Mouse (Mus musculus): ENCODE measurements around the gene Nup93. TPM values are rescaled to one million over a fixed set of nuclear protein-coding genes. Genes with fewer than 3 reads are reported as not detected.

Nup93 gene
- polyA plus RNA-seq, 1 experiment: 18.8 TPM

DNA sequence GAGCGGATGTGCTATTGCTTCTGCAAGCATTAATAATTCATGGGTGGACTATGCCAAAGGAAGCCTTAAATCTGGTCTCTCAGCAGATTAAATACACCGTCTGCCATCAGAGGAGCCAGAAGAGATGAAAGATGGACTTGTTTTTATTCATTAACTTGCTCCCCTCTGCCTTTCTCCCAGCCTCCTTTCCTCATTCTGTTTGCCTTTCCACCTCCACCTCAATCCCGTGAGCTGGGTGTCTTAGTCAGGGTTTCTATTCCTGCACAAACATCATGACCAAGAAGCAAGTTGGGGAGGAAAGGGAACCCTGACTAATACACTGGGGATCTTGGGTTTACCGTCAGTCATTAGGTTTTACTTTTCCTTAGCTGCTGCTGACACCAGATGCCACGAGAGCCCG is 44.5 kb downstream of the Nup93 start:
- 91% methylated on average over 6 of the region's 6 CpGs for WGBS
- no peak for DNase-seq (ENCODE audit: low read depth, low spot score)

DNA sequence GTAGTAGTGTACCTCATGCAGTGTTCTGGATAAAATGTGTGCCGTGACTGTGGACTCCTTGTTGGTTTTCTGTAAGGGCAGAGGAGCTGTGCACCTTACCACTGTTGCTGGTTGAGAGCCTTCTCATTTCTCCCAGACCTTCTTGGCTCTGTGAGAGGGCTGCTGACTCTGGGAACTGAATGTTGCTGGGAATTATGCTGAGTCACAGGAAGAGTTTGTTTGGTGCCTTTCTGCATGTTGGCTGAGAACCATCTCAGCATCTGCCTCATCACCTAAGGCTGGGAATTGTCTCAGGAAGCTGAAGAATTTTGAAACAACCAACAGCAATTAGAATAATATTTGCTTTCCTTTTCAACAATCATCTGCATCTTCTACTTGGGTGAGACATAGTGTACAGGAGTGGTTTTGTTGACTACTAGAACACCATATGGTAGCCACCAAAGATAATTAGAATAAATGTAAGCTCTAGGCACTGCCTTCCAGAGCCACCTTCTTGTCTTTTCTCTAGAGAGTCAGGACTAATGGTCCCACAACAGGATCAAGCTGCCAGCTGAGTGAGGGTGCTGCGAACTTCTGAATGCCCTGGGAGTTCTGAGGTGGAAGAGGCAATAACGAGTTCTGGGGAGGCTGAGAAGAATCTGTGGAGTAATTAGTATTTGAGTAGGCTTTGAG is 48.4 kb downstream of the Nup93 start:
- no peak for DNase-seq (ENCODE audit: low read depth, low spot score)
- 75% methylated on average over 3 of the region's 3 CpGs for WGBS

GRCm38 (mm10) chr8:94266344-94267191 is 52.2 kb downstream of the Nup93 start:
- DNase-seq (ENCODE audit: low read depth, low spot score): no peak
- 51% methylated on average over 10 of the region's 10 CpGs for WGBS

GRCm38 (mm10) chr8:94268359-94268890 is 54.1 kb downstream of the Nup93 start:
- WGBS: 79% methylated on average over 3 of the region's 3 CpGs
- no peak for DNase-seq (ENCODE audit: low read depth, low spot score)

- DNase-seq (ENCODE audit: low read depth, low spot score): no peak
- 86% methylated on average over 7 of the region's 7 CpGs for WGBS
Observed at GRCm38 (mm10) chr8:94270309-94270708, 55.9 kb downstream of the Nup93 start.

DNA sequence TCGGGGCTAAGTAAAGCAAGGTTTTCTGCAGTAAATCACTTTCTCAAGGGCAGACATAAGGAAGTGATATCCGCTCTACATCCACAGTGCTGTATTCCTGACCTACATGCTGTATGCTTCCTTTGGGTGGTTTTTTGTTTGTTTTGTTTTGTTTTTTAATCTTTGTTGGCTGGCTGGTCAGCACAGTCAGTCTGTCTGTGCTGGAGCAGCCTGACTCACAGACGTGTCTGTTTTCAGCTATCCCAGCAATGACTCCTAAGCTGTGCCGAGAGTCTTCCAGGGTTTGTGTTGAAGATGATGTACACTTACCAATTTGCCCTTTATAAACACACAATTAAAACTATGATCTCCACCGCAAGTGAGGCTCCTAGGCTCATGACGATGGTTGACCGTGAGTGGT is 56.7 kb downstream of the Nup93 start:
- 66% methylated on average over 7 of the region's 7 CpGs for WGBS
- DNase-seq (ENCODE audit: low read depth, low spot score): no peak

DNA sequence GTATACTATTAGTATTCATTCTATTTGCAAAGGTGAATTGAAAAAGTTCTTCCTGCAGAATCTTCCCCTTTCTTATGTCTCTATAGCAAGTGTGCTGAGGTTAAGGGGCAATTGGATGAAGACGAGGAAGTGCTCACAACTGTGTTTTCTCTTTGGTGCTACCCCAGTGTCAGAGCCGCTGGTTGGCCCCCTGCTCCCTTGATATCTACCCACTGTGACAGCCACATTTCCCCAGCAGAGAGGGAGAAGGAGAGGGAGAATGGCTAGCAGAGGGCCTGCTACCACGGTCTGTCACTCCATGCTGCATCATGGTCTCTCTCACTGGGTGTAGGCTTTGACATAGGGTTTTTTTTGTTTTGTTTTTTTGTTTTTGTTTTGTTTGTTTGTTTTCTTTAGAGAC is 58.2 kb downstream of the Nup93 start:
- DNase-seq (ENCODE audit: low read depth, low spot score): no peak
- WGBS: 84% methylated on average over 3 of the region's 3 CpGs

DNA sequence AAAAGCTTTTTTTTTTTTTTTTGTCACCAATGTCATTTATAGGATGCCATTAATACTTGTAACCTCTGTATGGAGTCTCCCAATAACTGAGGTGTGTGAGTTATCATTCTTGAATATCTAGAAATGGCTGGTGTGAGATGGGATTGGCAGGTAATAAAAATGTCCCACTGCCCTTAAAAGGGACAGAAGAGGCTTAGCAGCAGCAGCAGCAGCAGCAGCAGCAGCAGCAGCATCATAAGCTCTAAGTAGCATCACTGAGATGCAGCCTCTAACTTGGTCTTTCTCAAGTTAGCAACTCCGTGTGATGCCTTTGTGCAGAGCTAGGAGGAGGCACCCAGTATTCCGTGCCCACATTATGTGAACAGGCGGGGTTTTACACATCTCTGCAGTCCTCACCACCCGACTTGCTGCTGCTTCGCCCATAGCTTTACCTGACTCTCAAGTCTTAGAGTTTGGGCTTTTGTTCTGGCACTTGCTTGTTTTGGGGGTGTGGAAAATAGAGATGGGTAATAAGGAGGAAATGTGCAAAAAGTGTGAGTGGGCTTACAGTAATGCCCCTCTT is 59.0 kb downstream of the Nup93 start:
- WGBS: 82% methylated on average over 5 of the region's 5 CpGs

GRCm38 (mm10) chr8:94274030-94274429 is 59.7 kb downstream of the Nup93 start:
- no peak for DNase-seq (ENCODE audit: low read depth, low spot score)
- WGBS: 75% methylated on average over 5 of the region's 5 CpGs

More for the DNA sequence above, 59.0 kb downstream of the Nup93 start:
- DNase-seq (ENCODE audit: low read depth, low spot score): no peak

- 85% methylated on average over 6 of the region's 6 CpGs for WGBS
- no peak for DNase-seq (ENCODE audit: low read depth, low spot score)
Observed at GRCm38 (mm10) chr8:94278295-94278694, 63.9 kb downstream of the Nup93 start.

DNA sequence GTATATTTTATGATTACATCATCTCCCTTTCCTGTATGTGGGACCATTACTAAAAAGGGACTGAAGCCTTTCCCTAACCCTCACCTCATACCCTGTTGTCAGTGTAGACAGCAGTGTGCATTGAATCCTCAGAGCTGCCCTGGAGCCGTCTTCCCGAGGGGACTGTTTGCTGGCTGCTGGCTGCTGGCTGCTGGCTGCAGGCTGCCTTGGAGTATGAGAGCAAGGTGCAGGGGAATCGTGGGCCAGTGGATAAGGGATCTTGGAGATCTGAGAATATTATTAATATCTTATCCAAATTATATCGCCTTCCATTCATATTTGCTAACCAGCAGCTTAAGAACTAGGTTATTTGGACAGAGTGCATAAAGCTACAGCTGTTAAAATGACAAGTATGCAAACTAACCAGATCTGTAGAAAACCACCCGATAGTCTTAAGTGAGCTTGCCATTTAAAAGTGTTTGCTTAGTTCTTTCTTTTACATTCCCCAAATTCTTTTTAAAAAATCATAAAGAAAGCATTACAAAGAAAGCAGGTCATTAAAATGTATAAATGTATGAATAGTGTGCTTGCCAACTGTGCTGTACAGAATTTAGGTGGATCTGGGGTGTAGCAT is 65.7 kb downstream of the Nup93 start:
- DNase-seq (ENCODE audit: low read depth, low spot score): no peak
- 72% methylated on average over 5 of the region's 5 CpGs for WGBS

DNA sequence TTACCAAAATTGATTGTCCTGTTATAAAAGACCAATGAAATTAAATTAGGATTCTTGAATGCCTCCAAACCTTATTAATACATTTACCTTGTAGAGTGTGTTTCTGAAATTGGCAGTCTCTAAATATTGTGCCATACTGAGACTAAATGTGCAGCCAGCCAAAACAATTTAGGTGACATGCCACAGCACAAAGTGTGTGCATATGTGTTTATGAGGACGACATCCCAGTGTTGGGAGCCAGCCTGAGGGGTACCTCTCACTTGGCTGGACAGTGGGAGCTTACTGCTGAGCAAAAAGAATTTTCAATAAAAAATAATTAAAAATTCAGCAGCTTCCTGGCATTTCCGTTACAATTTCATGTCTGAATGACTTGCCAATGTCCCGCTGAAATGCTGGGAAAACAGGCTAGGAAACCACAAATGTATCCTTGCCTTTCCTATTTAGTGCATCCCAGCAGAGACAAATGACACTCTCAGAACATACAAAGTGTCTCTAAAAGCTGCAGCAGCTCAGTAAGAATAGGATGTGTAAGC is 68.2 kb downstream of the Nup93 start:
- WGBS: 91% methylated on average over 3 of the region's 3 CpGs
- no peak for DNase-seq (ENCODE audit: low read depth, low spot score)

DNA sequence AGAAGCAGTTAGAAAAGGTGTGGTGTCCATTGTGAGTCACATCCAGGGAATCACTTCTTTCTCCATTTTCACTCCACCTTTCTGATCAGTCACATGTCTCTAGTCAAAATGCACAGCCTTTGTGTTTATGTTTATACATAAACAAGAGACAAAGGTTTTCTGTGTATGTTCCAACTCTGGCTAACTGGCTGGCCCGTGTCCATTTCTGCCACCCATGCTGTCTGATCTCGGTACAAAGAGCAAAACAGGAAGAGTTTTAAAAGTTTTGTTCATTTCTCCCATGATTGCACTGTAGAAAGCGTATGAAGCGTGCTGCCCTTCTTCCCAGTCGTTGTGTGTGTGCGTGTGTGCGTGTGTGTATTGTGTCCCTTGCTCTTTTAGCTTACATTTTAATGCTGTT is 69.8 kb downstream of the Nup93 start:
- 79% methylated on average over 7 of the region's 7 CpGs for WGBS
- no peak for DNase-seq (ENCODE audit: low read depth, low spot score)

GRCm38 (mm10) chr8:94290606-94291005 is 76.2 kb downstream of the Nup93 start:
- WGBS: 86% methylated on average over 5 of the region's 5 CpGs
- no peak for DNase-seq (ENCODE audit: low read depth, low spot score)

DNA sequence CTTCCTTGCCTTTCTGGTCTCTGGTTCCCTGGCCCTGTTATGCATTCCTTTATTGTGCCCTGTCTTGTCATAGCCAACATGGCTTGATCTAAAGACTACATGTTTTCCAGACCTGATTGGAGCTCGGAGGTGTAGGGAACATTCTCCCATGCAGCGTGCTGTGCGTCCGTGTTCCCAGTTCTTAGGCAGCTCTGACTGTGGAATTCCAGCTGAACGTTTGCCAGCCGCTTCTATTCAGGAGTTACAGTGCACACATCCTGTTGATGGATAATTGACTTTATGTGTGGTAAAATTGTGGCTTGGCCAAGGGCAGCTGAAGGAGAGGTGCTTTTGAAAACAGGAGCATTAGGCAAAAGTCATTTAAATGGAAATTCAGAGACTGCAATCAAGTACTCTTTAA is 77.7 kb downstream of the Nup93 start:
- no peak for DNase-seq (ENCODE audit: low read depth, low spot score)

GRCm38 (mm10) chr8:94292626-94293025 is 78.3 kb downstream of the Nup93 start:
- whole genome bisulfite sequencing: 78% methylated on average over 8 of the region's 8 CpGs
- no peak for DNase-seq (ENCODE audit: low read depth, low spot score)

More for the DNA sequence above, 77.7 kb downstream of the Nup93 start:
- WGBS: 61% methylated on average over 6 of the region's 6 CpGs

DNA sequence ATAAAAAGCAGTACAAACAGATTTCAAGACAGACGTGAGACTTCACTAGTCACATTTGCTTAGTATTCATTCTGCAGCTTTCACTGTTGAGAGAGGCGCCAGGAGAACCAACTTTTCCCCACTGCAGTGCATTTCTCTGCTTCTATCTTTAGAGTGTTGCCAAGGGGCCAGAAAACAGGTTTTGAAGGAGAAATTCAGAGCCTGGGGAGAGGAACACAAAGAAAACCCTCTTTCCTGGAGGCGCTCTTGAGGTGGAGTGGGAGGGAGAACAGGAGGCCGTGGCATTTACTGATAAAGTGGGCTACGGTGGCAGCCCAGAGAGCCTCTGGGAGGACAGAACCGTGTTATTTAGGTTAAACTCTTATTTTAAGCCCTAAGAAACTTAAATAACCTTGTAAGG is 81.3 kb downstream of the Nup93 start:
- no peak for DNase-seq (ENCODE audit: low read depth, low spot score)
- WGBS: 87% methylated on average over 6 of the region's 6 CpGs

DNA sequence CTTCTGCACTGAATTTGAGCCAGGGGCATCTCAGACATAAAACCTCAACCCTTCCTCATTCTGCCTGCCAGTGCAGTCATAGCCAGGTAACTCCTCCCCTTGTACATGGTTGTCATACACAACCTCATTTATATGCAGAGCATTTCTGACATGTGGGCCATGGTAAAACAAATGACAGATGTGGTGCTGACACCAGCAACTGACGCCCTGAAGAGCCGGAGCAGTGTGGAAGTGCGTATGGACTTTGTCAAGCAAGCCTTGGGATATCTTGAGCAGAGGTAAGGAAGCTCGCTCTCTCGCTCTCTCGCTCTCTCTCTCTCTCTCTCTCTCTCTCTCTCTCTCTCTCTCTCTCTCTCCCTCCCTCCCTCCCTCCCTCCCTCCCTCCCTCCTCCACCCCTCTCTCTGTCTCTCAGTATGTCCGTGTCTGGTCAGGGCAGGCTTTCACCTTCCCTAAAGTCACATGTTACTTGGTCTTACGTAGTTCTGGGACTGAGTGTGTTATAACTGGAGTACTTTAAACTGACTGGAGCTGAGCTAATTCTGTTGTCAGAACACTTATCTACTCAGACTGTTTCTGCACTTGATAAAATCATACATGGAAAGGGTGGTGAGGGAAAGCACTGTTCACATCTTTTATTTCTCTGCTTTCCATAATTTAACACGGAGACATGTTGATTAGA is 82.1 kb downstream of the Nup93 start:
- 87% methylated on average over 9 of the region's 9 CpGs for WGBS
- no peak for DNase-seq (ENCODE audit: low read depth, low spot score)

- DNase-seq (ENCODE audit: low read depth, low spot score): no peak
- 78% methylated on average over 6 of the region's 6 CpGs for WGBS
Observed at GRCm38 (mm10) chr8:94297101-94297500, 82.7 kb downstream of the Nup93 start.
